8 mouse cellular contexts compared by ENCODE assay signal in the genomic region with DNA sequence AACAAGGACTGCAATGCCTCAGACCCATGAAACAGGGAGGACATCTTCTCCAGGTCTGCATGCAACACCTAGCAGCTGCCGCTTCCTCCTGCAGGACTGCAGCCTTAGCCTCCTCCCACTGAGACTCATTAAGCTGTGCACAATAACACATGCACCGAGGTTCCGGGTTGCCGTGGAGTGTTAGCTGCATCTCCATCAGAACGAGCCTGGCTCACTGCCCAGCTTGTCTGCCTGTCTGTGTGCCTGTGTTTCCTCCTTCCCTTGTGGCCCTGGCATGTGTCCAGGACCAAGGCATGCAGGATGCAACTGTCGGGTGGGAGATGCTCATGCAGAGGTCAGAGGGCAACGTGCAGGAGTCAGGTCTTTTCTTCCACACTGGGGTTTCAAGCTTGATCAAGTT.
DNase-seq lines count a peak whose midpoint lies in the region; ATAC-seq and TF ChIP-seq lines count a peak whose summit lies in the region.

No protein-coding gene starts in this region.

- DNase-seq in cerebellum, postnatal 4 days (ENCODE audit: low spot score in 2 of 2) = peak; percentile 37 to 43
- no peak for DNase-seq in cerebellum, adult 18-20 months
- no peak for DNase-seq in neural tube, embryonic 10.5 days (ENCODE audit: extremely low spot score, low spot score)
- peak; percentile 12 for DNase-seq in hindbrain, embryonic 10.5 days (ENCODE audit: low spot score)
- peak; percentile 7 to 12 for DNase-seq in layer of hippocampus, adult 2 months (ENCODE audit: low spot score in 2 of 2)
- peak; percentile 71 for DNase-seq in midbrain, postnatal 0 days (ENCODE audit: low spot score)

- no peak overlapping the region for H3K9ac ChIP-seq in neural tube, embryonic 12.5 days
- H3K9ac ChIP-seq in midbrain, postnatal 0 days (replicated peaks; ENCODE audit: low read length, poor library complexity, severe bottlenecking) = no peak overlapping the region

- no peak overlapping the region for H3K27ac ChIP-seq in neural tube, embryonic 12.5 days
- H3K27ac ChIP-seq in hindbrain, embryonic 10.5 days = no peak overlapping the region
- H3K27ac ChIP-seq in layer of hippocampus, adult 2 months = no peak overlapping the region
- H3K27ac ChIP-seq in midbrain, postnatal 0 days (ENCODE audit: low read depth, low read length) = no peak overlapping the region

- ATAC-seq in neural tube, embryonic 12.5 days (ENCODE audit: low FRiP score, low read depth) = peak; percentile 83
- ATAC-seq in midbrain, postnatal 0 days (ENCODE audit: low FRiP score) = peak; percentile 41; the same call in 1 of the 2 replicates
- ATAC-seq in inflammation-experienced regulatory T-cells, adult 6 months = no peak

- 17% methylated on average over 7 of the region's 7 CpGs for WGBS in neural tube, embryonic 12.5 days
- WGBS in hindbrain, embryonic 10.5 days = 43% methylated on average over 7 of the region's 7 CpGs
- 3% methylated on average over 7 of the region's 7 CpGs for WGBS in midbrain, postnatal 0 days

- TF ChIP-seq CTCF in layer of hippocampus, adult 2 months (conservative IDR thresholded peaks at IDR 0.05) = no peak
- no peak for TF ChIP-seq CTCF in midbrain, postnatal 0 days (IDR thresholded peaks at IDR 0.05)

- H3K9me3 ChIP-seq in neural tube, embryonic 12.5 days = no peaks in the 10 kb centered on the region
- H3K9me3 ChIP-seq in hindbrain, embryonic 10.5 days = no peaks in the 10 kb centered on the region
- no peaks in the 10 kb centered on the region for H3K9me3 ChIP-seq in midbrain, postnatal 0 days (ENCODE audit: low read length)

- no peak overlapping the region for H3K4me2 ChIP-seq in neural tube, embryonic 12.5 days (replicated peaks)
- no peak overlapping the region for H3K4me2 ChIP-seq in midbrain, postnatal 0 days (ENCODE audit: low read depth, low read length, poor library complexity, severe bottlenecking)

- no peaks in the 10 kb centered on the region for H3K27me3 ChIP-seq in neural tube, embryonic 12.5 days (replicated peaks)
- H3K27me3 ChIP-seq in hindbrain, embryonic 10.5 days (ENCODE audit: insufficient read depth, poor library complexity, severe bottlenecking) = no peaks in the 10 kb centered on the region
- no peaks in the 10 kb centered on the region for H3K27me3 ChIP-seq in midbrain, postnatal 0 days (ENCODE audit: insufficient read depth, low read length)

- H3K4me3 ChIP-seq in neural tube, embryonic 12.5 days = no peak overlapping the region
- H3K4me3 ChIP-seq in hindbrain, embryonic 10.5 days = no peak overlapping the region
- no peak overlapping the region for H3K4me3 ChIP-seq in layer of hippocampus, adult 2 months
- no peak overlapping the region for H3K4me3 ChIP-seq in midbrain, postnatal 0 days (ENCODE audit: low read depth, low read length)

- H3K36me3 ChIP-seq in neural tube, embryonic 12.5 days = no peaks in the 10 kb centered on the region
- no peaks in the 10 kb centered on the region for H3K36me3 ChIP-seq in hindbrain, embryonic 10.5 days
- no peaks in the 10 kb centered on the region for H3K36me3 ChIP-seq in midbrain, postnatal 0 days (ENCODE audit: insufficient read depth, low read length)

- peaks cover 4% of the 10 kb centered on the region for H3K4me1 ChIP-seq in neural tube, embryonic 12.5 days
- H3K4me1 ChIP-seq in hindbrain, embryonic 10.5 days (replicated peaks) = peaks cover 14% of the 10 kb centered on the region
- H3K4me1 ChIP-seq in midbrain, postnatal 0 days (ENCODE audit: insufficient read depth, low read length) = no peaks in the 10 kb centered on the region

Comparison
In these comparisons a context has a peak if more than half of its experiments do, and no peak if none do; other contexts are left out.
1. DNase-seq: peak in cerebellum, postnatal 4 days (2 of 2), hindbrain, embryonic 10.5 days (single experiment), layer of hippocampus, adult 2 months (2 of 2) and midbrain, postnatal 0 days (single experiment); none in cerebellum, adult 18-20 months (0 of 2) and neural tube, embryonic 10.5 days (single experiment).